Mouse (Mus musculus) embryo, embryonic 11 days (tissue): Measurements from ENCODE around the gene Slc12a3.
A peak's percentile ranks its signal among the peaks of the same experiment; 100 is the strongest.

Experiments used
- DNase-seq: peaks from one replicate; pipeline ENCODE4 v3.0.0-alpha.2; 2015

The Slc12a3 gene

GRCm38 (mm10) chr8:94328932-94329728 is at the start of gene Slc12a3:
TSS of gene Slc12a3 (plus strand) at chr8:94329201.
- DNase-seq, result no peak

DNA sequence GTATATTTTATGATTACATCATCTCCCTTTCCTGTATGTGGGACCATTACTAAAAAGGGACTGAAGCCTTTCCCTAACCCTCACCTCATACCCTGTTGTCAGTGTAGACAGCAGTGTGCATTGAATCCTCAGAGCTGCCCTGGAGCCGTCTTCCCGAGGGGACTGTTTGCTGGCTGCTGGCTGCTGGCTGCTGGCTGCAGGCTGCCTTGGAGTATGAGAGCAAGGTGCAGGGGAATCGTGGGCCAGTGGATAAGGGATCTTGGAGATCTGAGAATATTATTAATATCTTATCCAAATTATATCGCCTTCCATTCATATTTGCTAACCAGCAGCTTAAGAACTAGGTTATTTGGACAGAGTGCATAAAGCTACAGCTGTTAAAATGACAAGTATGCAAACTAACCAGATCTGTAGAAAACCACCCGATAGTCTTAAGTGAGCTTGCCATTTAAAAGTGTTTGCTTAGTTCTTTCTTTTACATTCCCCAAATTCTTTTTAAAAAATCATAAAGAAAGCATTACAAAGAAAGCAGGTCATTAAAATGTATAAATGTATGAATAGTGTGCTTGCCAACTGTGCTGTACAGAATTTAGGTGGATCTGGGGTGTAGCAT is 48.9 kb upstream of the Slc12a3 start:
- no peak for DNase-seq

- no peak for DNase-seq
Observed at GRCm38 (mm10) chr8:94282453-94282985, 46.5 kb upstream of the Slc12a3 start.

DNA sequence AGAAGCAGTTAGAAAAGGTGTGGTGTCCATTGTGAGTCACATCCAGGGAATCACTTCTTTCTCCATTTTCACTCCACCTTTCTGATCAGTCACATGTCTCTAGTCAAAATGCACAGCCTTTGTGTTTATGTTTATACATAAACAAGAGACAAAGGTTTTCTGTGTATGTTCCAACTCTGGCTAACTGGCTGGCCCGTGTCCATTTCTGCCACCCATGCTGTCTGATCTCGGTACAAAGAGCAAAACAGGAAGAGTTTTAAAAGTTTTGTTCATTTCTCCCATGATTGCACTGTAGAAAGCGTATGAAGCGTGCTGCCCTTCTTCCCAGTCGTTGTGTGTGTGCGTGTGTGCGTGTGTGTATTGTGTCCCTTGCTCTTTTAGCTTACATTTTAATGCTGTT is 44.8 kb upstream of the Slc12a3 start:
- DNase-seq, result no peak

GRCm38 (mm10) chr8:94290606-94291005 is 38.4 kb upstream of the Slc12a3 start:
- no peak for DNase-seq

DNA sequence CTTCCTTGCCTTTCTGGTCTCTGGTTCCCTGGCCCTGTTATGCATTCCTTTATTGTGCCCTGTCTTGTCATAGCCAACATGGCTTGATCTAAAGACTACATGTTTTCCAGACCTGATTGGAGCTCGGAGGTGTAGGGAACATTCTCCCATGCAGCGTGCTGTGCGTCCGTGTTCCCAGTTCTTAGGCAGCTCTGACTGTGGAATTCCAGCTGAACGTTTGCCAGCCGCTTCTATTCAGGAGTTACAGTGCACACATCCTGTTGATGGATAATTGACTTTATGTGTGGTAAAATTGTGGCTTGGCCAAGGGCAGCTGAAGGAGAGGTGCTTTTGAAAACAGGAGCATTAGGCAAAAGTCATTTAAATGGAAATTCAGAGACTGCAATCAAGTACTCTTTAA is 36.9 kb upstream of the Slc12a3 start:
- DNase-seq, result no peak

GRCm38 (mm10) chr8:94292626-94293025 is 36.4 kb upstream of the Slc12a3 start:
- DNase-seq, result no peak

DNA sequence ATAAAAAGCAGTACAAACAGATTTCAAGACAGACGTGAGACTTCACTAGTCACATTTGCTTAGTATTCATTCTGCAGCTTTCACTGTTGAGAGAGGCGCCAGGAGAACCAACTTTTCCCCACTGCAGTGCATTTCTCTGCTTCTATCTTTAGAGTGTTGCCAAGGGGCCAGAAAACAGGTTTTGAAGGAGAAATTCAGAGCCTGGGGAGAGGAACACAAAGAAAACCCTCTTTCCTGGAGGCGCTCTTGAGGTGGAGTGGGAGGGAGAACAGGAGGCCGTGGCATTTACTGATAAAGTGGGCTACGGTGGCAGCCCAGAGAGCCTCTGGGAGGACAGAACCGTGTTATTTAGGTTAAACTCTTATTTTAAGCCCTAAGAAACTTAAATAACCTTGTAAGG is 33.3 kb upstream of the Slc12a3 start:
- no peak for DNase-seq

DNA sequence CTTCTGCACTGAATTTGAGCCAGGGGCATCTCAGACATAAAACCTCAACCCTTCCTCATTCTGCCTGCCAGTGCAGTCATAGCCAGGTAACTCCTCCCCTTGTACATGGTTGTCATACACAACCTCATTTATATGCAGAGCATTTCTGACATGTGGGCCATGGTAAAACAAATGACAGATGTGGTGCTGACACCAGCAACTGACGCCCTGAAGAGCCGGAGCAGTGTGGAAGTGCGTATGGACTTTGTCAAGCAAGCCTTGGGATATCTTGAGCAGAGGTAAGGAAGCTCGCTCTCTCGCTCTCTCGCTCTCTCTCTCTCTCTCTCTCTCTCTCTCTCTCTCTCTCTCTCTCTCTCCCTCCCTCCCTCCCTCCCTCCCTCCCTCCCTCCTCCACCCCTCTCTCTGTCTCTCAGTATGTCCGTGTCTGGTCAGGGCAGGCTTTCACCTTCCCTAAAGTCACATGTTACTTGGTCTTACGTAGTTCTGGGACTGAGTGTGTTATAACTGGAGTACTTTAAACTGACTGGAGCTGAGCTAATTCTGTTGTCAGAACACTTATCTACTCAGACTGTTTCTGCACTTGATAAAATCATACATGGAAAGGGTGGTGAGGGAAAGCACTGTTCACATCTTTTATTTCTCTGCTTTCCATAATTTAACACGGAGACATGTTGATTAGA is 32.5 kb upstream of the Slc12a3 start:
- no peak for DNase-seq

DNA sequence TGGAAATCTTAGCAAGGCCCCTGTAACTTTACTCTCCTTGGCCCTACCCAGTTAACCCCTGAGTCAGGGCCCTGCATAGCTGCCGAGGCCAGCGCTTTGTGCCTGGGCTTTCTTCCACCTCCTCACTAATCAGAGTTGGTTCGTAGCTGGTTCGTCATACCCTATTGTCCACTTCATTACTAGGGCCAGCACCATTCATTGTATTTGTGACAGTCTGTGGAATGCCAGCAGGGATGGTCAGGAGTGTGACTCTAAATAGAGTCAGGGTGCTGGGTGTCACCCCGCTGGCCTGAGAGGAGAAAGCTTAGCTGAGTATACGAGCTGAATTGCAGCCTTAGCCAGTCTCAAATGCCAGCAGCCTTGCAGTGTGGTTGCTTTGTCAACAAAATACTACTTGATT is 31.9 kb upstream of the Slc12a3 start:
- DNase-seq, result no peak

GRCm38 (mm10) chr8:94300809-94301208 is 28.2 kb upstream of the Slc12a3 start:
- DNase-seq, result no peak

- no peak for DNase-seq
Observed at GRCm38 (mm10) chr8:94304412-94304811, 24.6 kb upstream of the Slc12a3 start.

DNA sequence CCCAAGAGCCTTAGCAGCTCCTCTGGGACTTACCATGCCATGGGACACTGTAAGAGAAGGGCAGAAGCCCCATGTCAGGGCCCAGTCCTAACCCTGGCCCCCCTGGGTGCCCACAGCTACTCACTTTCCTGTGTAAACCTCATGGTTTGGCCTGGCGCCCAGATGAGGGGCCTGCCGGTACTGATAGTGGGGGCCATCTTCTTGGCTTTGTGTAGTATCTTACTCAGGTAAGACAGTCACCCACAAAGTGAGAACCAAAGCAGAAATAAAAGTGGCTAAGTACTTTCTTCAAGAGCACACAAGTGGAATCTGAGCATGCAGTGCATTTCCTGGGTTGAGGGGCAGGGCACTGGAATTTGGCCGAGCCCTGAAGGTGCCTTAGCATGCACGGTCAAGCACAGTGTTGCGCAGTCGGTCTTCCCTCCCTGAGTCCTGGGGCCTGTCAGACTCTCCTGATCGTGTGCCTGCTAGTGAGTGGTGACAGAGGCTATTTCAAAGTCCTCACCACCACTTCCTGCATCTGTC is 21.9 kb upstream of the Slc12a3 start:
- no peak for DNase-seq

DNA sequence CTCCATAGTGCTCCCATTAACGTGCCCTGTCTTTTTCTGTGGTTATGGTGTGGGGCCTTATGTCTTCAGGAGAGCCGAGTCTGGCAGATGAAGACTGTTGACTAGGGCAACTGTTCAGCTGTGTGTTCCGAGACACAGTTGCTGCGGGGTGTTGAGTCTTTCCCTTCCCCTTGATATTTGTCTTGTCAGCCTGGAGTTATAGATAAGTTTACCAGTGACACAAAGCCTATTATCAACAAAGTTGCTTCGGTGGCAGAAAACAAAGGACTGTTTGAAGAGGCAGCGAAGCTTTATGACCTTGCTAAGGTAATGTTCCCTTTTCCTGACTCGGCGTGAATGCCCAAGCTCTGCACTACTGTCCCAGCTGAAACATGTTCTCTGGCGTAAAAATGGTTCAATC is 21.3 kb upstream of the Slc12a3 start:
- no peak for DNase-seq

- no peak for DNase-seq
Observed at GRCm38 (mm10) chr8:94314069-94314468, 14.9 kb upstream of the Slc12a3 start.

GRCm38 (mm10) chr8:94317249-94317648 is 11.8 kb upstream of the Slc12a3 start:
- no peak for DNase-seq

DNA sequence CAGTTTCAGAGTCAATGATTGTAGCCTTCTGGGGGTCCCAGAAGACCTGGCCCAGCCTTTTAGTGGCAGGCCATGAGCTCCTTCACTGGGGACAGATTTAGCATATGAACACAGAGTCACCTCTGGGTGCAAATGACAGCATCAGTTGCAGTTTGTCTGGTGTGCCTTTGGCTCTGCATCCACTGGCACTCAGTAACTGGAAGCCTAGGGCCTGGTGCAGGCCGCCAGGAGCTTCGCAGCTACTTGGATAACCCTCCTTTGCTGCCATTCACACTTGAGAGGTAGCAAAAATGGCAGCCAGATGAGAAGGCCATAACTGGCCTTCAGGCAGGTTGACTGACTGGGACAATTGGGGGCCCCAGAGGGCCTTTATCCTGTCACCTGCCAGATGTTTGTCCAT is 11.3 kb upstream of the Slc12a3 start:
- DNase-seq, result no peak

- no peak for DNase-seq
Observed at GRCm38 (mm10) chr8:94320036-94320435, 9.0 kb upstream of the Slc12a3 start.

GRCm38 (mm10) chr8:94322083-94322482 is 6.9 kb upstream of the Slc12a3 start:
- DNase-seq, result no peak

GRCm38 (mm10) chr8:94323041-94323440 is 6.0 kb upstream of the Slc12a3 start:
- DNase-seq, result no peak

- DNase-seq, result no peak
Observed at GRCm38 (mm10) chr8:94324071-94324470, 4.9 kb upstream of the Slc12a3 start.

- DNase-seq, result no peak
Observed at GRCm38 (mm10) chr8:94326016-94326415, 3.0 kb upstream of the Slc12a3 start.

DNA sequence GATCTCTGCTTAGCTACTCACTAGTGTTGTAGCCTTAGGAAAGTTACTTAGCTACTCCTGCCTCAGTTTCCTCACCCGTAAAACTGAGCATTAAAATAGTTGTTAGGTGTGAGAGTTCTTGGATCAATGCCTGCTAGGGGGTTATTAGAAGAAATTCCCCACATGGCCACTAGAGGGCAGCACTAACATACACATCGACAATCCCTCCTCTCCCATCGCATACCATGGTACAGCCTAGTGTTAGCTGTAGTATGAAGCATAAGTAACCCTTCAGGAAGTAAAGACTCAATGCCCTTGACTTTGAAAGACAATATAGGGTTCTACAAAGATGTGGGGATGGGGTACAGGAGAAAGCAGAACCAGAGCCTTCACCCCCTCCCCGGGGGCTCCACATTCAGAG is 1.7 kb downstream of the Slc12a3 start:
- DNase-seq, result peak; percentile 78

GRCm38 (mm10) chr8:94333345-94333744 is 4.3 kb downstream of the Slc12a3 start:
- peak; percentile 18 for DNase-seq
